Mouse (Mus musculus) lung, postnatal 14 days (tissue): ENCODE measurements around the gene Olfr1109.

Source experiments
- DNase-seq: peaks from one replicate; pipeline ENCODE4 v3.0.0; 2021

The Olfr1109 gene

GRCm38 (mm10) chr2:87095908-87096307 is at the start of gene Olfr1109:
TSS of gene Olfr1109 (minus strand) at chr2:87096008.
- DNase-seq = no peak

DNA sequence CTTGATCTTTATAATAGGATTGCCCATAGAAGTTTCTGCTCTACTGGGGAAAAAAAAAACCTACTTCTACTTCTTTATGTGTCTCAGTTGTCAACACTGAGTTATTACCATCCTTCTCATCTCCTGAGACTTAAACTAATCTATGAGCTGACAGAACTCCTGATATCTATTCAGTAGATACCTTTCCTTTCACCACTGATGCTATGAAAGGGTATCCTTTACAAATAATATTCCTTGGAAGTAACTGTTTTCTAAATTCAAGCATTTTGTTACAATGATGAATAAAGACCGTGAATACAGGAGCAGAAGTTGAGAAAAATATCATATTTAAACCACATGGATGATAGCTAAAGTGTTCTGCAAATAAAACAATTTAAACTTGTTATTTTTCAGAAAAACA is 44.4 kb upstream of the Olfr1109 start, which contains the start of gene Olfr1110:
TSS of gene Olfr1110 (minus strand) at position 101 of the 400 bp plus-strand sequence.
- no peak for DNase-seq

DNA sequence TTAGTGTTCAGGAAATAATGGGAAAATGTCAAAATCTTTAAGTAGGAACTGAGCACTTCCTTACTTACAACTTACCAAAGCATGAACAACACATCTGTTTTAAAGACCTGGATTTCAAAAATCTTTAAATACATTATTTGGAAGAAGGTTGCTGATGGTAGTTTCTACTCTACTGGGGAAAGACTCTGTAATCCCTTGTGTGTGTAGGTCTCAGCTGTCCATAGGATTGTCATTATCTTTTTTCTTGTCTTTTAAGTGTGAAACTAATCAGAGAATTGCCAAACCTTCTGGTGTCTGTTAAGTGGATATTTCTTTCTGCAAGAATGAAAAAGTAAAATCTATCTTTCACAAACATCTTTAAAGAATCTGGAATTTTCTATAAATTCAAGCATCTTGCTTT is 18.7 kb upstream of the Olfr1109 start, which contains the start of gene Olfr259:
TSS of gene Olfr259 (minus strand) at position 101 of the 400 bp plus-strand sequence.
- no peak for DNase-seq

- no peak for DNase-seq
These were observed 20.1 kb downstream of the Olfr1109 start, which contains the start of gene Olfr1107 for GRCm38 (mm10) chr2:87075717-87076116. TSS of gene Olfr1107 (minus strand) at chr2:87075817.

DNA sequence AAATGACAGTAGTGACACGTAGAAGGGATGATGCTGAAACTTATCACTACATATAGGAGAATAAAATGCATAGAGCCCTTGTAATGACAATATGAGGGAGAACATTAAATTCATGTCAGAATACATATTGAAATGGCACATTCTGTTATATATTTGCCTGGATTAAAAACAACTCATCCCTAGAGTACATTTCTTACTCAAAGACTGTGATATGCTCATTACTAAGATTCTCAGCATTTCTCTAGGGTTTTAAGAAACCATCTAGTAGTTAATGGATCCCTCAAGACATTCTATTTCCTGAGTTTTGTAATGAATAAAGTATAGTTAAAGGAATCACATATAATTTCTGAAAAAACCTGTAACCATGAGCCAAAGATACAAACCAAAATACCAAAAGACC is 43.6 kb downstream of the Olfr1109 start, which contains the start of gene Olfr1106:
TSS of gene Olfr1106 (minus strand) at position 101 of the 400 bp plus-strand sequence.
- DNase-seq = no peak
